Mouse (Mus musculus): ENCODE measurements around the gene Copz2. TPM values are rescaled to one million over a fixed set of nuclear protein-coding genes. Genes with fewer than 3 reads are reported as not detected.

The Copz2 gene
- polyA plus RNA-seq, 1 experiment, result 0.20 TPM

GRCm38 (mm10) chr11:96873601-96874140 is 24.0 kb downstream of the Copz2 start:
- Histone ChIP-seq H3K27me3 (ENCODE audit: control insufficient read depth) (peaks cover 75% of the 10 kb centered on the region), H3K36me3 (ENCODE audit: control insufficient read depth) (no peaks in the 10 kb centered on the region), H3K4me3 (replicated peaks) (no peak overlapping the region), H3K4me1 (ENCODE audit: control insufficient read depth) (peaks cover 2% of the 10 kb centered on the region; the same call in 1 of the 2 replicates), H3K9me3 (ENCODE audit: control insufficient read depth, low read length) (no peaks in the 10 kb centered on the region)
- TF ChIP-seq TAL1 (IDR thresholded peaks at IDR 0.05; ENCODE audit: low read length) (no peak), GATA1 (IDR thresholded peaks at IDR 0.05; ENCODE audit: low read length) (no peak)

- Histone ChIP-seq H3K4me3 (replicated peaks) (no peak overlapping the region), H3K36me3 (ENCODE audit: control insufficient read depth) (no peaks in the 10 kb centered on the region), H3K27me3 (ENCODE audit: control insufficient read depth) (peaks cover 87% of the 10 kb centered on the region), H3K4me1 (ENCODE audit: control insufficient read depth) (peaks cover 2% of the 10 kb centered on the region; the same call in 1 of the 2 replicates), H3K9me3 (ENCODE audit: control insufficient read depth, low read length) (no peaks in the 10 kb centered on the region)
- no peak for TF ChIP-seq TAL1 (IDR thresholded peaks at IDR 0.05; ENCODE audit: low read length)
Observed at GRCm38 (mm10) chr11:96875270-96875669, 25.6 kb downstream of the Copz2 start.

- no peak overlapping the region for H3K4me3 ChIP-seq (replicated peaks)
- no peaks in the 10 kb centered on the region for H3K9me3 ChIP-seq (ENCODE audit: control insufficient read depth, low read length)
- H3K27me3 ChIP-seq (ENCODE audit: control insufficient read depth), result peaks cover 88% of the 10 kb centered on the region
- TF ChIP-seq GATA1 (IDR thresholded peaks at IDR 0.05; ENCODE audit: low read length) (no peak), TAL1 (IDR thresholded peaks at IDR 0.05; ENCODE audit: low read length) (no peak)
- H3K4me1 ChIP-seq (ENCODE audit: control insufficient read depth), result peaks cover 2% of the 10 kb centered on the region; the same call in 1 of the 2 replicates
- no peaks in the 10 kb centered on the region for H3K36me3 ChIP-seq (ENCODE audit: control insufficient read depth)
Observed at GRCm38 (mm10) chr11:96875745-96876144, 26.1 kb downstream of the Copz2 start.

GRCm38 (mm10) chr11:96876300-96877040 is 26.8 kb downstream of the Copz2 start:
- peaks cover 87% of the 10 kb centered on the region for H3K27me3 ChIP-seq (ENCODE audit: control insufficient read depth)
- TF ChIP-seq GATA1 (IDR thresholded peaks at IDR 0.05; ENCODE audit: low read length), result no peak
- no peak for TF ChIP-seq TAL1 (IDR thresholded peaks at IDR 0.05; ENCODE audit: low read length)

GRCm38 (mm10) chr11:96877071-96877470 is 27.4 kb downstream of the Copz2 start:
- H3K27me3 ChIP-seq (ENCODE audit: control insufficient read depth), result peaks cover 84% of the 10 kb centered on the region
- TF ChIP-seq GATA1 (IDR thresholded peaks at IDR 0.05; ENCODE audit: low read length), result no peak
- no peak for TF ChIP-seq TAL1 (IDR thresholded peaks at IDR 0.05; ENCODE audit: low read length)

More at GRCm38 (mm10) chr11:96876300-96877040, 26.8 kb downstream of the Copz2 start:
- no peaks in the 10 kb centered on the region for H3K36me3 ChIP-seq (ENCODE audit: control insufficient read depth)
- peaks cover 2% of the 10 kb centered on the region; the same call in 1 of the 2 replicates for H3K4me1 ChIP-seq (ENCODE audit: control insufficient read depth)
- no peaks in the 10 kb centered on the region for H3K9me3 ChIP-seq (ENCODE audit: control insufficient read depth, low read length)
- no peak overlapping the region for H3K4me3 ChIP-seq (replicated peaks)

GRCm38 (mm10) chr11:96878715-96879114 is 29.0 kb downstream of the Copz2 start:
- no peaks in the 10 kb centered on the region for H3K36me3 ChIP-seq (ENCODE audit: control insufficient read depth)
- no peak for TF ChIP-seq TAL1 (IDR thresholded peaks at IDR 0.05; ENCODE audit: low read length)
- no peak for TF ChIP-seq GATA1 (IDR thresholded peaks at IDR 0.05; ENCODE audit: low read length)
- H3K4me1 ChIP-seq (ENCODE audit: control insufficient read depth), result peaks cover 2% of the 10 kb centered on the region; the same call in 1 of the 2 replicates
- no peak overlapping the region for H3K4me3 ChIP-seq (replicated peaks)
- peaks cover 68% of the 10 kb centered on the region for H3K27me3 ChIP-seq (ENCODE audit: control insufficient read depth)
- H3K9me3 ChIP-seq (ENCODE audit: control insufficient read depth, low read length), result no peaks in the 10 kb centered on the region

More at GRCm38 (mm10) chr11:96877071-96877470, 27.4 kb downstream of the Copz2 start:
- peaks cover 2% of the 10 kb centered on the region; the same call in 1 of the 2 replicates for H3K4me1 ChIP-seq (ENCODE audit: control insufficient read depth)
- no peaks in the 10 kb centered on the region for H3K36me3 ChIP-seq (ENCODE audit: control insufficient read depth)
- no peaks in the 10 kb centered on the region for H3K9me3 ChIP-seq (ENCODE audit: control insufficient read depth, low read length)
- H3K4me3 ChIP-seq (replicated peaks), result no peak overlapping the region

GRCm38 (mm10) chr11:96879359-96879758 is 29.7 kb downstream of the Copz2 start:
- Histone ChIP-seq H3K9me3 (ENCODE audit: control insufficient read depth, low read length) (no peaks in the 10 kb centered on the region), H3K27me3 (ENCODE audit: control insufficient read depth) (peaks cover 64% of the 10 kb centered on the region), H3K4me3 (replicated peaks) (no peak overlapping the region), H3K36me3 (ENCODE audit: control insufficient read depth) (no peaks in the 10 kb centered on the region), H3K4me1 (ENCODE audit: control insufficient read depth) (peaks cover 2% of the 10 kb centered on the region; the same call in 1 of the 2 replicates)
- TF ChIP-seq TAL1 (IDR thresholded peaks at IDR 0.05; ENCODE audit: low read length) (no peak), GATA1 (IDR thresholded peaks at IDR 0.05; ENCODE audit: low read length) (no peak)

GRCm38 (mm10) chr11:96880296-96880695 is 30.6 kb downstream of the Copz2 start:
- Histone ChIP-seq H3K36me3 (ENCODE audit: control insufficient read depth) (no peaks in the 10 kb centered on the region), H3K4me3 (replicated peaks) (no peak overlapping the region), H3K9me3 (ENCODE audit: control insufficient read depth, low read length) (no peaks in the 10 kb centered on the region), H3K4me1 (ENCODE audit: control insufficient read depth) (peaks cover 2% of the 10 kb centered on the region; the same call in 1 of the 2 replicates), H3K27me3 (ENCODE audit: control insufficient read depth) (peaks cover 55% of the 10 kb centered on the region)
- TF ChIP-seq TAL1 (IDR thresholded peaks at IDR 0.05; ENCODE audit: low read length) (no peak), GATA1 (IDR thresholded peaks at IDR 0.05; ENCODE audit: low read length) (no peak)

GRCm38 (mm10) chr11:96885901-96886340 is 36.3 kb downstream of the Copz2 start:
- no peak overlapping the region for H3K4me3 ChIP-seq (replicated peaks)
- H3K27me3 ChIP-seq (ENCODE audit: control insufficient read depth), result peaks cover 3% of the 10 kb centered on the region
- H3K36me3 ChIP-seq (ENCODE audit: control insufficient read depth), result no peaks in the 10 kb centered on the region
- TF ChIP-seq GATA1 (IDR thresholded peaks at IDR 0.05; ENCODE audit: low read length) (no peak), TAL1 (IDR thresholded peaks at IDR 0.05; ENCODE audit: low read length) (no peak)
- H3K4me1 ChIP-seq (ENCODE audit: control insufficient read depth), result no peaks in the 10 kb centered on the region
- H3K9me3 ChIP-seq (ENCODE audit: control insufficient read depth, low read length), result no peaks in the 10 kb centered on the region
